Mouse (Mus musculus) testis, adult 2 months (tissue): ENCODE results near the gene Paqr7.

Experiments
- CTCF ChIP-seq: fragments of 200-500 bp; IDR thresholded peaks from 2 replicates; pipeline ENCODE4 v1.5.1; 2012; ENCODE audit warnings: low read depth, mild to moderate bottlenecking, inconsistent platforms, low read length, moderate library complexity; ENCODE audit not compliant: control insufficient read depth, insufficient read depth, insufficient replicate concordance
- POLR2A ChIP-seq: fragments of 200-500 bp; IDR thresholded peaks from 2 replicates; pipeline ENCODE4 v1.6.1; 2012; ENCODE audit warnings: low read depth, mild to moderate bottlenecking, inconsistent platforms, low read length, moderate library complexity; ENCODE audit not compliant: control insufficient read depth

- no peak for TF ChIP-seq CTCF
- no peak for TF ChIP-seq POLR2A
Observed at GRCm38 (mm10) chr4:134471469-134471868, 25.0 kb upstream of the Paqr7 start.
